Mouse (Mus musculus) ovary, adult 2 months (tissue): Measurements from ENCODE around the gene Phf11a. TPM values are rescaled to one million over a fixed set of nuclear protein-coding genes. Genes with fewer than 3 reads are reported as not detected.

ENCODE experiments used
- polyA plus RNA-seq: library from polyadenylated mRNA; depleted of rRNA; stranded (reverse); fragments of >200 nt; gene quantifications from 2 replicates; pipeline ENCODE4 v1.2.3, GENCODE M21; 2012; rRNA removed

Gene Phf11a
- 0.42 and 0.59 TPM in 2 replicates for polyA plus RNA-seq

GRCm38 (mm10) chr14:59297391-59297790, at the start of gene Phf11a:
TSS of gene Phf11a (minus strand) at chr14:59297522.

GRCm38 (mm10) chr14:59341189-59341588, 43.9 kb upstream of the Phf11a start, which contains the start of gene Phf11b:
TSS of gene Phf11b (minus strand) at chr14:59341351.

GRCm38 (mm10) chr14:59260056-59260455, 37.3 kb downstream of the Phf11a start, which contains the start of gene Gm6904:
TSS of gene Gm6904 (minus strand) at chr14:59260216.

Other genes starting within 250 kb of the Phf11a start
- not detected in 2 replicates for gene 1700129C05Rik, start 154.6 kb downstream of the Phf11a start, polyA plus RNA-seq
- gene Gm5142, start 118.8 kb downstream of the Phf11a start, polyA plus RNA-seq = not detected in 2 replicates
- 19.9 and 24.3 TPM in 2 replicates for gene Rcbtb1, start 96.3 kb downstream of the Phf11a start, polyA plus RNA-seq
- not detected in 2 replicates for gene Gm6904, start 37.3 kb downstream of the Phf11a start, polyA plus RNA-seq
- gene Phf11b, start 43.8 kb upstream of the Phf11a start, polyA plus RNA-seq = 0.40 and 0.46 TPM in 2 replicates
- 5.9 and 6.9 TPM in 2 replicates for gene Phf11d, start 67.9 kb upstream of the Phf11a start, polyA plus RNA-seq
- gene Phf11c, start 97.9 kb upstream of the Phf11a start, polyA plus RNA-seq = 0.09 and 0.23 TPM in 2 replicates
- 4.5 and 5.9 TPM in 2 replicates for gene Setdb2, start 143.4 kb upstream of the Phf11a start, polyA plus RNA-seq
- 5.4 and 5.7 TPM in 2 replicates for gene Cab39l, start 143.4 kb upstream of the Phf11a start, polyA plus RNA-seq